In genomic region chr4:68461783-68462182, GRCm38 (mm10) we compare ENCODE assay signal across 11 mouse cellular contexts.
DNase-seq lines count a peak whose midpoint lies in the region; ATAC-seq and TF ChIP-seq lines count a peak whose summit lies in the region.
"Had no signal": no experiment of that assay in that cellular context is flagged by ENCODE, and none has a peak within 500 bp of the region (broad histone marks: within the 10 kb centered on the region; RNA-seq: fewer than 3 reads in every experiment).

No protein-coding gene starts in this region.

- intact Hi-C loops in heart, adult 2 months (cut with DNase I): no loop called here

- peak; percentile 43 for DNase-seq in forebrain, embryonic 14.5 days (ENCODE audit: low spot score)
- no peak for DNase-seq in forebrain, embryonic 11.5 days (ENCODE audit: low spot score)
- DNase-seq in brain, adult 2 months (ENCODE audit: low read depth, low spot score): peak; percentile 88
- peak; percentile 82 for DNase-seq in cerebellum, adult 9-11 months
- DNase-seq in layer of hippocampus, adult 9-10 months (ENCODE audit: low spot score): peak; percentile 11
- no peak for DNase-seq in MN1 (ENCODE audit: low spot score)
- DNase-seq in heart, adult 2 months: no peak
- DNase-seq: gastrocnemius, adult 2 months; kidney, adult 8-10 months had no signal

- no peaks in the 10 kb centered on the region for H3K4me1 ChIP-seq in forebrain, embryonic 14.5 days (ENCODE audit: control insufficient read depth, insufficient read depth, low read length)
- no peaks in the 10 kb centered on the region for H3K4me1 ChIP-seq in forebrain, embryonic 11.5 days (replicated peaks; ENCODE audit: control insufficient read depth, insufficient read depth, low read length)
- no peaks in the 10 kb centered on the region for H3K4me1 ChIP-seq in heart, adult 2 months (ENCODE audit: control insufficient read depth, insufficient read depth, low read length)
- H3K4me1 ChIP-seq in kidney, embryonic 16.5 days (ENCODE audit: insufficient read depth, low read length): no peaks in the 10 kb centered on the region

- no peak for TF ChIP-seq EP300 in heart, adult 2 months (IDR thresholded peaks at IDR 0.05; ENCODE audit: insufficient read depth, low read depth, low read length)

- no peaks in the 10 kb centered on the region for H3K79me2 ChIP-seq in heart, adult 2 months (replicated peaks; ENCODE audit: control insufficient read depth, insufficient read depth, low read length)

- TF ChIP-seq POLR2A in heart, adult 2 months (IDR thresholded peaks at IDR 0.05; ENCODE audit: insufficient read depth, low read depth, low read length): no peak

- H3K4me2 ChIP-seq in forebrain, embryonic 14.5 days (ENCODE audit: low read length): no peak overlapping the region
- H3K4me2 ChIP-seq in forebrain, embryonic 11.5 days (ENCODE audit: low read depth, low read length, severe bottlenecking): no peak overlapping the region
- no peak overlapping the region for H3K4me2 ChIP-seq in kidney, embryonic 16.5 days (replicated peaks; ENCODE audit: low read depth, low read length)

- no peaks in the 10 kb centered on the region for H3K9me3 ChIP-seq in forebrain, embryonic 14.5 days (replicated peaks; ENCODE audit: control insufficient read depth, low read length)
- no peaks in the 10 kb centered on the region for H3K9me3 ChIP-seq in forebrain, embryonic 11.5 days (ENCODE audit: control insufficient read depth, low read length)
- H3K9me3 ChIP-seq in kidney, embryonic 16.5 days (ENCODE audit: low read length): no peaks in the 10 kb centered on the region

- no peaks in the 10 kb centered on the region for H3K36me3 ChIP-seq in forebrain, embryonic 14.5 days (ENCODE audit: control insufficient read depth, insufficient read depth, low read length)
- no peaks in the 10 kb centered on the region for H3K36me3 ChIP-seq in forebrain, embryonic 11.5 days (ENCODE audit: control insufficient read depth, insufficient read depth, low read length)
- H3K36me3 ChIP-seq in heart, adult 2 months (ENCODE audit: control insufficient read depth, insufficient read depth, low read length): no peaks in the 10 kb centered on the region
- H3K36me3 ChIP-seq in kidney, embryonic 16.5 days (ENCODE audit: insufficient read depth, low read length): no peaks in the 10 kb centered on the region

- no peak for TF ChIP-seq CTCF in heart, adult 2 months (IDR thresholded peaks at IDR 0.05)

- no peak overlapping the region for H3K9ac ChIP-seq in forebrain, embryonic 14.5 days (ENCODE audit: low read length)
- H3K9ac ChIP-seq in forebrain, embryonic 11.5 days (ENCODE audit: low read length): no peak overlapping the region
- no peak overlapping the region for H3K9ac ChIP-seq in heart, adult 2 months (ENCODE audit: low read depth, low read length)
- no peak overlapping the region for H3K9ac ChIP-seq in kidney, embryonic 16.5 days (replicated peaks; ENCODE audit: low read length)

- 0 out of 2 replicates have a peak, but pooled peaks have one; percentile 62 for ATAC-seq in forebrain, embryonic 14.5 days
- ATAC-seq in forebrain, embryonic 11.5 days (replicated peaks; ENCODE audit: low FRiP score): no peak
- ATAC-seq in kidney, embryonic 16.5 days (ENCODE audit: low FRiP score, low TSS enrichment): no peak

- H3K27ac ChIP-seq in forebrain, embryonic 14.5 days (ENCODE audit: low read depth, low read length): no peak overlapping the region
- no peak overlapping the region for H3K27ac ChIP-seq in forebrain, embryonic 11.5 days (ENCODE audit: low read depth, low read length)
- H3K27ac ChIP-seq in heart, adult 2 months: no peak overlapping the region
- H3K27ac ChIP-seq in kidney, embryonic 16.5 days (ENCODE audit: low read length): no peak overlapping the region
- H3K27ac ChIP-seq: gastrocnemius, adult 2 months; stomach, postnatal 0 days had no signal

- no peak overlapping the region for H3K4me3 ChIP-seq in forebrain, embryonic 14.5 days (ENCODE audit: low read depth, low read length)
- no peak overlapping the region for H3K4me3 ChIP-seq in forebrain, embryonic 11.5 days (ENCODE audit: low read depth, low read length)
- no peak overlapping the region for H3K4me3 ChIP-seq in heart, adult 2 months
- no peak overlapping the region for H3K4me3 ChIP-seq in kidney, embryonic 16.5 days (ENCODE audit: low read length)
- H3K4me3 ChIP-seq: gastrocnemius, adult 2 months had no signal

- H3K27me3 ChIP-seq in forebrain, embryonic 14.5 days (replicated peaks; ENCODE audit: control insufficient read depth, insufficient read depth, low read length): no peaks in the 10 kb centered on the region
- H3K27me3 ChIP-seq in forebrain, embryonic 11.5 days (ENCODE audit: control insufficient read depth, insufficient read depth, low read length): no peaks in the 10 kb centered on the region
- no peaks in the 10 kb centered on the region for H3K27me3 ChIP-seq in heart, adult 2 months (ENCODE audit: control insufficient read depth, insufficient read depth, low read length)
- H3K27me3 ChIP-seq in kidney, embryonic 16.5 days (ENCODE audit: insufficient read depth, low read length): no peaks in the 10 kb centered on the region

Comparison
In these comparisons a context has a peak if more than half of its experiments do, and no peak if none do; other contexts are left out.
1. DNase-seq: peak in forebrain, embryonic 14.5 days (single experiment), brain, adult 2 months (single experiment), cerebellum, adult 9-11 months (single experiment) and layer of hippocampus, adult 9-10 months (single experiment); none in forebrain, embryonic 11.5 days (single experiment), MN1 (single experiment) and heart, adult 2 months (0 of 2).